Mouse (Mus musculus) kidney, adult 8-10 months (tissue): ENCODE measurements at regions not wholly inside any gene's neighbourhood (a gene's known extent, or its start where the extent isn't known, plus 50 kb on each side); places are given as distances from the start of the nearest gene placed in this dataset.
A peak's percentile ranks its signal among the peaks of the same experiment; 100 is the strongest.

ENCODE experiments used
- DNase-seq, 2 experiments: peaks; one replicate each; pipeline ENCODE4 v3.0.0; 2022

GRCm38 (mm10) chr5:37897501-37897900, 73.1 kb upstream of the Msx1 start:
- DNase-seq: no peak

DNA sequence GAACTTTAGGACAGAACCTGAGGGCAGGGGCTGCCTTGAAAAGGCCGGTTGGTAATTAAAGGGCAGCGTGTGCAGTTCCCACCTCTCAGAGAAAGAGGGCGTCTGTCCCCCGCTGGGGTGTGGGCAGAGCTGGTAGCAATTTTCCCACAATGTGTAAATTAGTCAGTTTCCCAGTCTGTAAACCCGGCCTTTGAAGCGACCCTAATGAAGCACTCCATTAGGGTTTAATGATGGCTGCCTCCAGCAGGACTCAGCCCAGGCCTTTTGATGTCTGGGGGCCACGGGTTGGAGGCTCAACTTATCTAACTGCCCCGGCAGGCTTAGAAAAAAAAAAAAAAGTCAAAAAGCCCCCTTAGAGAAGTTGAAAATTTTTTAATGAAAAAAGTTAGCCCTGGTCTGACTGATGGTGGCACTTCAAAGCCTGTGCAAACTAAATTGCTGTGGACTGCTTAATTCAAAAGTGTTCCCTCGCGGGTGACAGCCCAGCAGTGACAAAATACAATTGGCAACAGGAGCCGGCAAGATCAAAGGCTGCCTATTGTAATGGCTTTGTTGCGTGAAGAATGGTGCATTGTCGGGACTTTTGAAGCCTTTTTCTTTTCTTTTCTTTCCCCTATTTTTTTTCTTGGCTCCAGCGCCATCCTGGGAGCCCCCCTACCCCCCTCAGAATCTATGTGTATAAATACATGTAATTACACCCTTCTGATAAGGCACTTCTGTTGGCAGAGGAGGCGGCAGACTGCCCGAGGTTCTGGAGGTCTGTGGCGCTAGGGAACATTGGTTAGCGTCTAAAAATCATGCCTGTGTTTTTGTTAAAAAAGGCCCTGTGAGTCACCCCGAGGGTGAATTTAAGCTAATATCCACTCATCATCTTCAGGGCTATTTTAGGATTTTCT, 71.3 kb upstream of the Msx1 start:
- DNase-seq: no peak

DNA sequence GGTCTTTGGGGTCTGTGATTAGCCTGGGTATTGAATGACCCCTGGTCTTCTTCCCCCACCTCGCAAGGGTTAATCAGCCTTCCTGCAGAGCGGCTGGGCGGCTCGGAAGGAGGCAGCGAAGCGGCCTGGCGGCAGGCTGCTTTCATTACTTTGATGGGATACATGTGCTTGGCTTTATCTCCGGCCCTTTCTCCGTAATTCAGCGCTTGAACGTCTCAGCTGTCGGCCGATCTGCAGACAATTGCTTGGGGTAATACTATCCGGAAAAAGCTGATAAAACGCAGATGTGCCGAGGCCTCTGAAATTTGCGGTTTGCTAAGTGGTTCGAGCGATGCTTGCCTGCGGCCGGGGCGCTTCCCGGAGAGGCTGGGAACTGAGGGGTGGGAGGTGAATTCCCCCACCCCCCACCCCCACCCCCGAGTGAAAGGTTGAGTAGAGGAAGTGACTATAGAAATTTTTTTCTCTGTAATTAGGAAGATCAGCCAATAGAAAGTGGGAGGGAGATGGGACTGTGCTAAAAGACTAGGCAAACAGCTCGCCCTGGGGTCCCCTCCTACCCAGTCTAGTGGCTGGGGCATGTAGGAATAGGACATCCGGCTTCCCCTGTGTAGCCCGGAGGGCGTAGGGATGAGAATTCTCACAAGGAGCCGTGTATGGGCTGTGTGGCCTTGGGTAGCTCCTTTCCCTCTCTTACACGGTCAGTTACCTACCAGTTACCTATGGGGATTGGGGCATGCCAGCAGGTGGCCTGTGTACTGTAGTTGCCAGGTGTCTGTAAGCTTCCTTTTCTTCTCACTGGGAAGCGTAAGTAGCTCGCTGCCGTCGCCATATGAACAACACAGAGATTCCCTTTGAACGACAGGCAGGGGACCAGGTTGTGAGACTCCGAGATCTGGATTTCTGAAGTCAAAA, 69.5 kb upstream of the Msx1 start:
- DNase-seq: no peak

DNA sequence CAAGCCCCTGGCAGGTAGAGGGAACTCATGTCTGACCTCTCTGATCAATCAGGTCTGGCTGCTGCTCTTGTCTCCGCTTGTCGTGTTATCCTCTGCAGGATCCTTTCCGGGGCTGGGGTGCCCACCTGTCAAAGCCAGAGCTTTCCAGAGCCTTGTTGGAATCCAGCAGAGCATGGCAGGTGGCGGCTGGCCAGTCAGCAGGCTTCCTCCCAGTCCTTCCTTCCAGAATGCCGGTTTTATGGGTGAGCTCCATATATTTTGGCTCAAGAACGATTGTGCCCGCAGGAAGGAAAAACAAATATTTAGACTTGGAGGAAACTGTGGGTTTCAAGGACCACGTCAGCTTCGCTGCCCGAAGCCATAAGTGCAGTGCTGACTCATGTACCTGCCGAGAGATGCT, 66.3 kb upstream of the Msx1 start:
- DNase-seq: no peak

DNA sequence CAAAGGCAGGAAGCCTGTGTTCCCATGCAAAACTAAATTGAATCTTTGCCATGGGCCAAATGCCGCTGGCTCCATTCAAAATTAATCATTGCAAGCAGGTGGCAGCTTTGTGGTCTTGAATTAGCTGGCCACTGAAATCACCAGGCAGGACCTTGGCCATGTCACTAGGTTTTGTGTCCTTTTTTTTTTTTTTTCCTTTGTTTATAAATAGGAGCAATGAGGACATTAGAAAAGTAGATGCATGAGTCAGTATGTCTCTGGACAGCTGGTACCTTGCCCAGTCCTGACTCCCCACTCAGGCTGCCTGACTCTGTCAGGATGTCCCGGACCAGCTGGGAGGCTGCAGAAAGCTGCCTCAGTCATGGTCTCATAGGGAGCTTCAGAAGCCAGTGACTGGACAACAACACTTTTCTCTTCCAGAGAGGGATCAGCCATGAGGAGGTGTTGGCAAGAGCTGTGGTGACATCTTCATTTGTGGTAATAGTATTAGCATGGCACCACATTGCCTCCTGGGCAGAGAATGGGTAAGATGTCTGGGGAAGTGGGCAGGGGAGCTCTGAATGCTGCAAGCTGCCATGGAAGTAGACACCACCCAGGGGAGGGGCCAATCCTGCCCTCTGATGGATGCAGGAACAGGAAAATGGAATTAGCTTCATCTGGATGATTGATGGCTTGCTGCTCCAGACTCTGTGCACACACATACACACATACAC, 55.4 kb upstream of the Msx1 start:
- DNase-seq: peak in 1 of 2 experiments; percentile 8

GRCm38 (mm10) chr5:37876240-37876639, 51.9 kb upstream of the Msx1 start:
- DNase-seq: no peak

GRCm38 (mm10) chr5:37875452-37875851, 51.1 kb upstream of the Msx1 start:
- no peak for DNase-seq

GRCm38 (mm10) chr5:37874784-37875281, 50.5 kb upstream of the Msx1 start:
- peak; percentile 90 for DNase-seq
